Mouse (Mus musculus) forebrain, embryonic 16.5 days (tissue): ENCODE results near the gene Mroh2a. TPM values are rescaled to one million over a fixed set of nuclear protein-coding genes. Genes with fewer than 3 reads are reported as not detected.

Experiments
- ATAC-seq: fragments of 200-750 bp; cut with Nextera tagmentation; 2 replicates; pipeline ENCODE4 v1.8.0; 2017; ENCODE audit warnings: mild to moderate bottlenecking, moderate library complexity
- H3K27ac ChIP-seq: fragments of 300-500 bp; sonication (generic); 2 replicates; pipeline ENCODE4 v1.5.1; 2014; ENCODE audit warnings: low read length, control low read depth
- H3K27me3 ChIP-seq: fragments of 300-500 bp; sonication (generic); replicated peaks from 2 replicates; pipeline ENCODE4 v1.6.1; 2014; ENCODE audit warnings: low read length; ENCODE audit not compliant: control insufficient read depth, insufficient read depth
- H3K36me3 ChIP-seq: fragments of 300-500 bp; sonication (generic); 2 replicates; pipeline ENCODE4 v1.6.1; 2014; ENCODE audit not compliant: control insufficient read depth, insufficient read depth
- H3K4me1 ChIP-seq: fragments of 300-500 bp; sonication (generic); replicated peaks from 2 replicates; pipeline ENCODE4 v1.6.1; 2014; ENCODE audit warnings: low read length; ENCODE audit not compliant: control insufficient read depth, insufficient read depth
- H3K4me2 ChIP-seq: fragments of 300-500 bp; sonication (generic); 2 replicates; pipeline ENCODE4 v1.6.1; 2014; ENCODE audit warnings: mild to moderate bottlenecking, low read length, control low read depth
- H3K4me3 ChIP-seq: fragments of 300-500 bp; sonication (generic); replicated peaks from 2 replicates; pipeline ENCODE4 v1.5.1; 2014; ENCODE audit warnings: mild to moderate bottlenecking, low read length, control low read depth
- H3K9ac ChIP-seq: fragments of 300-500 bp; sonication (generic); replicated peaks from 2 replicates; pipeline ENCODE4 v1.6.1; 2014; ENCODE audit warnings: low read depth, low read length, control low read depth
- H3K9me3 ChIP-seq: fragments of 300-500 bp; sonication (generic); 2 replicates; pipeline ENCODE4 v1.6.1; 2016; ENCODE audit warnings: low read length; ENCODE audit not compliant: control insufficient read depth
- WGBS: fragments of 180-500 bp; shearing (Covaris S2); extraction: QIAGEN DNeasy Blood & Tissue Kit; methylation state at CpG from one replicate; pipeline ENCODE4 v1.1.7; 2014; 5-methylcytosine and 5-hydroxymethylcytosine counted together
- polyA plus RNA-seq: library from polyadenylated mRNA; unstranded; fragments of >200 nt; fragmentation: Nextera tagmentation; extraction: Ambion mirVana; gene quantifications from 2 replicates; pipeline ENCODE4 v1.2.1, GENCODE M21; 2015

Gene Mroh2a
- polyA plus RNA-seq, 1 experiment from 2014 or later: 1.0 TPM

GRCm38 (mm10) chr1:88298686-88299528 lies 72.1 kb downstream of the Mroh2a start:
- no peak overlapping the region for H3K27ac ChIP-seq
- ATAC-seq: no peak
- H3K27me3 ChIP-seq: no peaks in the 10 kb centered on the region
- H3K9ac ChIP-seq: no peak overlapping the region
- H3K4me3 ChIP-seq: no peak overlapping the region
- no peak overlapping the region for H3K4me2 ChIP-seq
- H3K36me3 ChIP-seq: no peaks in the 10 kb centered on the region
- peaks cover 43% of the 10 kb centered on the region for H3K9me3 ChIP-seq
- H3K4me1 ChIP-seq: no peaks in the 10 kb centered on the region
- WGBS: 66% methylated on average over 4 of the region's 4 CpGs

GRCm38 (mm10) chr1:88299529-88299945 lies 72.8 kb downstream of the Mroh2a start:
- no peaks in the 10 kb centered on the region for H3K27me3 ChIP-seq
- no peak overlapping the region for H3K27ac ChIP-seq
- 87% methylated on average over 2 of the region's 2 CpGs for WGBS
- H3K36me3 ChIP-seq: no peaks in the 10 kb centered on the region
- no peak overlapping the region for H3K4me3 ChIP-seq
- no peak for ATAC-seq
- H3K4me2 ChIP-seq: no peak overlapping the region
- peaks cover 50% of the 10 kb centered on the region for H3K9me3 ChIP-seq
- H3K9ac ChIP-seq: no peak overlapping the region
- no peaks in the 10 kb centered on the region for H3K4me1 ChIP-seq

DNA sequence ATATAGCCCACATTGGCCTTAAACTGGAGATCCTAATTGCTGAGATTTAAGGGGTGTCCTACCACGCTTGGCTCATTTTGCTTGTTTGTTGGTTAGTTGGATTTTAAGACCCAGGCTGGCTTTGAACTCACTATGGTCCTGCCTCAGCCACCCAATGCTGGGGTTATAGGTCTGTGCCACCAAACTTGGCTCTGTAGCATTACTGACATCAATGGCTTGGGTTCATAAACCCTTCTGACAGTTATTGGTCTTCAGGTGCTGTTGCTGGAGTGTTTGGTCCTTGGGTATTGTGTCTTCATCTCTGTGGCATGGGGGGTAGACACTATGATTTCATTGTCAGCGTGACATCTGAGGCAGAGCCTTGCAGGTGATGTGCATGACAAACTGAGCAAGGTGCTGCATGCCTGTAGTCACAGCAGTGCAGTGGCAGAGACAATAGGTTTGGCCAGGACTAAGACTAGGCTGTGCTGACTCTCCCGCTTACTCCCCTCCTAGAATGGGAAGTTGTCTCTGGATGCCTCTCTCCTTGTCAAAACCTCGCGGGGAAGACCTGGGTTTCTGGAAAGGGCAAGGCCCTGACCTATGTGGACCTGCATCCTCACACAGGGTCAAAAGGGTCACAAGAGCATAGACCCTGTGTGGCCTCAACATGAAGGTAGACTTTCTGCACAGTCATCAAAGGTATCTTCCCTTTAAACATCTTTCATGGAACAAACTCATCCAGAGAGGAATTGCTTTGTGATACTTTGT lies 73.7 kb downstream of the Mroh2a start:
- Histone ChIP-seq H3K4me3 (no peak overlapping the region), H3K27me3 (no peaks in the 10 kb centered on the region), H3K9ac (no peak overlapping the region), H3K4me2 (no peak overlapping the region), H3K9me3 (peaks cover 57% of the 10 kb centered on the region), H3K27ac (no peak overlapping the region), H3K36me3 (no peaks in the 10 kb centered on the region), H3K4me1 (no peaks in the 10 kb centered on the region)
- no peak; the same call in 1 of the 2 replicates for ATAC-seq
- 43% methylated on average over 5 of the region's 5 CpGs for WGBS

DNA sequence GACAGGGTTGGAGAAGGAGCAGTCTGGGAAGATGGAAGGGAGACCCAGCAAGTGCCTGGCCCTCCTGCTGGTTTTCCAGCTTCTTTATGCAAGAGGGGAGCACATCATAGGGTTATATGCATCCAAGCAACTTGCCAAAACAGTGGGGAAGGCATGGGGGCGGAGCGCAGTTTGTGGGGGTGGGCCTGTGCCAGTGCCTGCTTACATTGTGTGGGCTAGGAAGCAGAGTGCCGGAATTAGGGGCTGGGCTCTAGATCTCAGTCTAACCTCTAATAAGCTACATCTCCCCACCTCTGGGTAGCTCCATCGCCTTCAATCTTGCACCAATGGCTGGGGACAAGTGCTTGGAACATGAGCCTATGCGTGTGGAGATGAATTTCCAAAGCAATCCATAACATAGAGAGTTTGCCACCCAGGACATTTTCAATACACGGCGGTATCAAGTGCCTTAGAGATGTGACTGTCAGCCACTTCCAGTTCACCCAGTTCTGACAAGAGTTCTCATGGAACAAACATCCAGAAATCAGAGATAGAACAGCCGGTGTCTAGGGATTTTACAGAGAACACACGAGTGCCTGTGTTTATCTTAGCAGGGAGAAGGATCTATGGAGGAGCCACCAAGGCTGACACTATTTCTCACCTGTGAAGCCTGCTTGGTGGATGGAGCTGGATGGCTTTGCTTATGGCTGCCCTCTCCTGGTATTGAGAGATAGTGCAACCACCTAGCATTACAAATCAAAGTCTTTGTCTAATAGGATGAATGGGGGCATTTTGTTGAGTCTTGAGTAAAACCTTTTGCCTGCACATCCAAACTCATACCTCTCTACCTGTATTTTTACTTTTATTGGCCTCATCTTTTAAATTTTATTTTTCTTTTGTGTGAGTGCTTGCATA lies 74.6 kb downstream of the Mroh2a start:
- 72% methylated on average over 9 of the region's 9 CpGs for WGBS

DNA sequence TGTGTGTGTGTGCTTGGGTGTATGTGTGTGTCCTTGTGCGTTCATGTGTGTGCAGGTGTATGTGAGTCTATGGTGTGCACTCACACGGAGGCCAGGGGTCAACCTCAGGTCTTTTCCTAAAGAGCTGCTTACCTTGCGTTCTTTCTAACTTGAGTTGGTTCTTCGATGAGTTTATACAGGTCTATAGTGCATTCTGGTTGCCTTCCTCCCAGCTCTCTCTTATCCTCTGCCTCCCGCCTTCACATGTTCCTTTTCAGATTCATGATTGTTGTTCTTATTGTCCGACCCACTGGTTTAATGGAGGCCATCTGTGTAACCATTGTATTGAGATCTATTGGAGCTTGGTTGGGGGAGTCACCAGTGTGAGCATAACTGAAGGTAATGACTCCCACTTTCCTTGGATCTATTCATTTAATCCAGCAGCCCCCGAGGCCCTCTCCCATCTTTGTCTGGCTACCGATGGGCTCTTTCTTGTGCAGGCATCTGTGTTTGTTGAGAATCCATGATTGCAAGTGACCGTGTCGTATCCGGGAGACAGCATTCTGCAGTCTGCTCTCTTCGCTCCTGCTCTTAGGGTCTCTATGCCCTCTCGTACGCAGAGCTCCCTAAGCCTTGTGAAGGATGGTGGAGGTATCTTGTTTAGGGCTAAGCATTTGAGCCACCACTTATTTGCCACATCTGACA lies 75.4 kb downstream of the Mroh2a start:
- H3K4me3 ChIP-seq: no peak overlapping the region
- no peaks in the 10 kb centered on the region for H3K27me3 ChIP-seq
- no peaks in the 10 kb centered on the region for H3K36me3 ChIP-seq
- H3K9me3 ChIP-seq: peaks cover 61% of the 10 kb centered on the region
- no peak overlapping the region for H3K27ac ChIP-seq
- H3K9ac ChIP-seq: no peak overlapping the region
- no peak for ATAC-seq
- no peaks in the 10 kb centered on the region for H3K4me1 ChIP-seq
- H3K4me2 ChIP-seq: no peak overlapping the region
- 67% methylated on average over 14 of the region's 14 CpGs for WGBS

More for the DNA sequence above, 74.6 kb downstream of the Mroh2a start:
- no peaks in the 10 kb centered on the region for H3K27me3 ChIP-seq
- H3K4me2 ChIP-seq: no peak overlapping the region
- no peak overlapping the region for H3K27ac ChIP-seq
- H3K9ac ChIP-seq: no peak overlapping the region
- no peak overlapping the region for H3K4me3 ChIP-seq
- H3K36me3 ChIP-seq: no peaks in the 10 kb centered on the region
- H3K4me1 ChIP-seq: no peaks in the 10 kb centered on the region
- peak; percentile 24 for ATAC-seq
- H3K9me3 ChIP-seq: peaks cover 55% of the 10 kb centered on the region

- 65% methylated on average over 6 of the region's 6 CpGs for WGBS
- Histone ChIP-seq H3K9ac (no peak overlapping the region), H3K4me3 (no peak overlapping the region), H3K36me3 (no peaks in the 10 kb centered on the region), H3K4me2 (no peak overlapping the region), H3K27ac (no peak overlapping the region), H3K27me3 (no peaks in the 10 kb centered on the region), H3K9me3 (peaks cover 71% of the 10 kb centered on the region), H3K4me1 (no peaks in the 10 kb centered on the region)
- no peak for ATAC-seq
These were observed 77.0 kb downstream of the Mroh2a start for GRCm38 (mm10) chr1:88303762-88304161.

DNA sequence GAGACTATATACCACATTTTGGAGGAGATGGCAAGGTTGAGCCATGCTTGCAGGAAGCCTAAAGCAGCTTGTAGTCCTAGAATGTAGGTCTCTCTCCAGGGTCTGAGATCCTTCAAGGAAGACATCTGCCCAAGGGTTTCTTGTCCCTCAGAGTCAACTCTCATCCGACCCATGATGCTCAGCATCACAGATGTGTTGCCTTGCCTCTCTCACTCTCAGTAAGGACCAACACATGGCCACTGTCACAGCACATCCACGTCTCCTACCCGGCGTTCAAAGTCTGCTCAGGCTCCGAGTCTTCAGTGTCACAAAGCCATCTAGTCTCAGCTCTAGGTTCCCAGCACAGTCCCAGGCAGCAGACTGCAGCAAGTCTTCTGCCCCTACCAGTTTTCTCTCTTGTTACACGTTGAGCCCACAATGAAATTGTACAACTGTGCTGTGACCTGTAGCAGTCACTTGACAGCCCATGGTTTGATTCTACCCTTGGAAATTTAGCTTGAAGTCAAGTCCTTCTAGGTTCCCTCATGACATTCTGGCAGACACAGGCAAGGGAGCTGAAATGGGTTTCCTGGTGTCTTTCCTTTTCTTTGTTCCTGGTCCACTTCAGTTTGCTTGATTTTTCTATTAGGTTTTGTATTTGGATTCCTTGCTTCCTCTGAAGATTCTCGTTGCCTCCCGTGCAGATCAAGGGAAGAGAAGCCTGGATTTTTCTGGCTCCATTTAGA lies 77.6 kb downstream of the Mroh2a start:
- H3K27ac ChIP-seq: no peak overlapping the region
- WGBS: 61% methylated on average over 8 of the region's 8 CpGs

DNA sequence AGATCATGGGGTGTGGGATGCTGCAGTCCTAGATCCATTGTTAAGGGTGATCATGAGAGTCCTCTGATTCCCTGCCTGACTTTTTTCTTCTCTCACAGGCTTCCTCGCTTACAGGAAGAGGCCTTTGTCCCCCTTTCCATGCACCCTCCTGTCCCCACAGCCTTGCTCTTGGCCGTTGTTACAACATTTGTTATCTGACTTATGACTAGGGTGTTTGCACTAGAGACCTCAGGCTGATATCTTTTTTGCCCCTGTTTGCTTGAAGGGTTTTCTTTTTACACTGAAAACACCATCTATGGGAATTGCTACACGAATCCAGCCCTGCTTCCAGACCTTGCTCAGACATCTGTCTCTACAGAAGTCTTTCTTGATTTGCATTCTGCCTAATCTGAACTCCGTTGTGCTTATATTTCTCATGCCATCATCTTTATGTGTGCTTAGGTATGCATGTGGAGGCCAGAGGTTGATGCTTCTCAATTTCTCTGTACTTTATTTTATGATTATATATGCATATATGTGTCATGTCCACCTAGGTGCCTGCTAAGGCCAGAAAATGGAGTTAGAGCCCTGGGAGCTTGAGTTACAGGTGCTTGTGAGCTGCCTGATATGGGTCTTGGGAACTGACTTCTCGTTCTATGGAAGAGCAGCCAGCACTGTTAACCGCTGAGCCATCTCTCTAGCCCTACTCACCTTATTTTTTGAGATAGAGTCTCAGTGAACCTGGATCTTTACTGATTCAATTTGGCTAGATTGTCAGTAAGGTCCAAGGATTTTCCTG lies 78.4 kb downstream of the Mroh2a start:
- H3K36me3 ChIP-seq: no peaks in the 10 kb centered on the region
- H3K27me3 ChIP-seq: no peaks in the 10 kb centered on the region
- H3K9ac ChIP-seq: no peak overlapping the region
- no peak overlapping the region for H3K4me3 ChIP-seq
- no peaks in the 10 kb centered on the region for H3K4me1 ChIP-seq
- 48% methylated on average over 6 of the region's 6 CpGs for WGBS
- no peak for ATAC-seq
- H3K4me2 ChIP-seq: no peak overlapping the region
- no peak overlapping the region for H3K27ac ChIP-seq
- peaks cover 77% of the 10 kb centered on the region for H3K9me3 ChIP-seq

More for the DNA sequence above, 77.6 kb downstream of the Mroh2a start:
- no peaks in the 10 kb centered on the region for H3K36me3 ChIP-seq
- H3K4me2 ChIP-seq: no peak overlapping the region
- ATAC-seq: no peak
- H3K4me3 ChIP-seq: no peak overlapping the region
- no peaks in the 10 kb centered on the region for H3K27me3 ChIP-seq
- H3K4me1 ChIP-seq: no peaks in the 10 kb centered on the region
- no peak overlapping the region for H3K9ac ChIP-seq
- peaks cover 75% of the 10 kb centered on the region for H3K9me3 ChIP-seq
